Mouse (Mus musculus) midbrain, embryonic 13.5 days (tissue): ENCODE results near the gene B3gat3. TPM values are rescaled to one million over a fixed set of nuclear protein-coding genes. Genes with fewer than 3 reads are reported as not detected.
A peak's percentile ranks its signal among the peaks of the same experiment; 100 is the strongest.

Experiments used
- ATAC-seq: fragments of 200-750 bp; cut with Nextera tagmentation; 2 replicates; pipeline ENCODE4 v1.8.0; 2017; ENCODE audit warnings: mild to moderate bottlenecking, moderate TSS enrichment, moderate library complexity
- H3K27ac ChIP-seq: fragments of 300-500 bp; sonication (generic); 2 replicates; pipeline ENCODE4 v1.5.1; 2015; ENCODE audit warnings: inconsistent platforms, mild to moderate bottlenecking, moderate library complexity
- H3K27me3 ChIP-seq: fragments of 300-500 bp; sonication (generic); 2 replicates; pipeline ENCODE4 v1.6.1; 2015; ENCODE audit warnings: mild to moderate bottlenecking, inconsistent platforms
- H3K36me3 ChIP-seq: fragments of 300-500 bp; sonication (generic); 2 replicates; pipeline ENCODE4 v1.6.1; 2015; ENCODE audit warnings: mild to moderate bottlenecking, inconsistent platforms
- H3K4me1 ChIP-seq: fragments of 300-500 bp; sonication (generic); replicated peaks from 2 replicates; pipeline ENCODE4 v1.6.1; 2015; ENCODE audit warnings: inconsistent platforms
- H3K4me2 ChIP-seq: fragments of 300-500 bp; sonication (generic); replicated peaks from 2 replicates; pipeline ENCODE4 v1.6.1; 2015; ENCODE audit warnings: moderate library complexity, mild to moderate bottlenecking, inconsistent platforms
- H3K4me3 ChIP-seq: fragments of 300-500 bp; sonication (generic); replicated peaks from 2 replicates; pipeline ENCODE4 v1.5.1; 2015; ENCODE audit warnings: mild to moderate bottlenecking, inconsistent platforms
- H3K9ac ChIP-seq: fragments of 300-500 bp; sonication (generic); replicated peaks from 2 replicates; pipeline ENCODE4 v1.6.1; 2015; ENCODE audit warnings: mild to moderate bottlenecking, inconsistent platforms
- H3K9me3 ChIP-seq: fragments of 300-500 bp; sonication (generic); 2 replicates; pipeline ENCODE4 v1.6.1; 2016; ENCODE audit warnings: mild to moderate bottlenecking, inconsistent platforms
- WGBS: fragments of 180-500 bp; shearing (Covaris S2); methylation state at CpG from one replicate; pipeline ENCODE4 v1.1.7; 2015; 5-methylcytosine and 5-hydroxymethylcytosine counted together
- polyA plus RNA-seq: library from polyadenylated mRNA; unstranded; fragments of >200 nt; fragmentation: Nextera tagmentation; extraction: Ambion mirVana; gene quantifications from 2 replicates; pipeline ENCODE4 v1.2.1, GENCODE M21; 2015

B3gat3 gene
- polyA plus RNA-seq, 1 experiment from 2014 or later = 89.5 TPM

DNA sequence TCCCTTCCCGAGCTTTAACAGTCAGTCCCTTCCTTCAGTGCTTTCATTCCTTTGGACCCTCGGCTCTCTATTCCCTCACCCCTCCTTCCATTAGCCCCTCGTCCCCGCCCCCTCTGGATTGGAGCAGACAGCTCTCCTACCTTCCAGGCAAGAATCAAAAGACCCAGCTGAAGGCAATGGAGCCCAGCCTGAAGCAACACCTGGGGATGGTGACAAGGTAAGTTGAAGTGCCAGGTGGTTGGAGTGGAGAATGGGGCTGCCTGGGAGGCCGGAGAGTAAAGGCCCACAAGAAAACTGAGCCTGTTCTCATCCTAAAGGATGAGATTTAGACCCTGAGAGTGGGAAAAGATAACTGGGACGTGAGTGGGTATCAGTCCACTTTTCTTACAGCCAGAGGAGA is 11.6 kb upstream of the B3gat3 start:
- WGBS = 91% methylated on average over 6 of the region's 6 CpGs
- H3K36me3 ChIP-seq = peaks cover 96% of the 10 kb centered on the region
- ATAC-seq = no peak
- no peaks in the 10 kb centered on the region for H3K9me3 ChIP-seq
- H3K4me3 ChIP-seq = no peak overlapping the region
- H3K4me1 ChIP-seq = no peaks in the 10 kb centered on the region
- no peak overlapping the region for H3K4me2 ChIP-seq
- H3K27ac ChIP-seq = no peak overlapping the region
- no peak overlapping the region for H3K9ac ChIP-seq
- no peaks in the 10 kb centered on the region for H3K27me3 ChIP-seq

DNA sequence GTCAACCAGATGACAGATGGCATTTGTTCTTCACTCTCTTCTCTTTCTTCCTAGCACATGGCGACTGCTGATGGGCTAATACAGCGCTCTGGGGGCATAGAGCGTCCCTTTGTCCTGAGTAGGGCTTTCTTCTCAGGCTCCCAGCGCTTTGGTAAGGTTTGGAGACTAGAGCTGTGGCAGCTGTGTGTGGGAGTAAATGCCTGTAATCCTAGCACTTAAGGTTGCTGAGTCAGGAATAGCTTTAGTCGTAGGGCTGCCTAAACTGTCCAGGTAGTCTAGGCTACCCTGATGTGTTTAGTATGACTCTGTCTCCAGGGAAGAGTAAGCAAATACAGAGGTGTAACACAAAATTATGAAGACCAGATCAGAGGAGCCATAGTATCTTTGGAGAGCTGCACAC is 8.4 kb upstream of the B3gat3 start:
- no peak overlapping the region for H3K4me2 ChIP-seq
- H3K4me3 ChIP-seq = no peak overlapping the region
- H3K36me3 ChIP-seq = peaks cover 100% of the 10 kb centered on the region
- no peak for ATAC-seq
- no peak overlapping the region for H3K9ac ChIP-seq
- no peaks in the 10 kb centered on the region for H3K9me3 ChIP-seq
- H3K27ac ChIP-seq = no peak overlapping the region
- no peaks in the 10 kb centered on the region for H3K4me1 ChIP-seq
- H3K27me3 ChIP-seq = no peaks in the 10 kb centered on the region
- 95% methylated on average over 5 of the region's 5 CpGs for WGBS

DNA sequence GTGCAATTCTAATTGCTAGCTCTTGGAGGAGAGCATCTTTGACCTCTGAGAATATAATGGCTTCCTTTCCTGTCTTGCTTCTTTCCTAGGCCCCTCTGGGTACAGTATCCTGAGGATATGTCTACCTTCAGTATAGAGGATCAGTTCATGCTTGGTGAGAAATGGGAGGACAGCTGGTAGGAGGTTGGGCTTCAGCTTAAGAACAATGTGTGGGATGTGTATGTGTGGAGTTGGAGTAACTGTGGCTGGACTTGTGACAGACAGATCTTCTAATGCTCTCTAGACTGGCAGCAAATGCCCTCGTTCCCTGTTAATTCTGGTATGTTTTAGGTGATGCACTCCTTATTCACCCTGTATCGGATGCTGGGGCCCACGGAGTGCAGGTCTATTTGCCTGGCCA is 6.0 kb upstream of the B3gat3 start:
- no peak overlapping the region for H3K9ac ChIP-seq
- H3K4me2 ChIP-seq = no peak overlapping the region
- no peak for ATAC-seq
- H3K4me3 ChIP-seq = no peak overlapping the region
- H3K9me3 ChIP-seq = no peaks in the 10 kb centered on the region
- no peak overlapping the region for H3K27ac ChIP-seq
- peaks cover 79% of the 10 kb centered on the region for H3K36me3 ChIP-seq
- H3K4me1 ChIP-seq = no peaks in the 10 kb centered on the region
- no peaks in the 10 kb centered on the region for H3K27me3 ChIP-seq
- 98% methylated on average over 3 of the region's 3 CpGs for WGBS

DNA sequence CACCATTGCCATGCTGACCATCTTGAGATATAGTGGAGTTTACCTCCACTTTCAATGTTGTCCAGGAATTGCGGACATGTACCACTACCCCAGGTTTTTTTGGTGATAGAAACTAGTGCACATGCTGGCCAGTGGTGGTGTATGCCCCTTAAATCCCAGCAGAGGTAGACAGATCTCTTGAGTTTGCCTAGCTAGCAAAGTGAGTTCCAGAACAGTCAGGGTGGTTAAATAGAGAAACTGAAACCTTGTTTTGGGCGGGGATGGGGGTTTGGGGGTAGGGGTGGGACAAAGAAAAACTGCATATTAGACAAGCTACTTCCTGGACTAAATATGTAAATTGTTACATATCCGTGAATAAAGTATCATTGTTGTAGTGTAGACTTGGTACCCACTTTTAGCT is 1.2 kb upstream of the B3gat3 start:
- no peaks in the 10 kb centered on the region for H3K9me3 ChIP-seq
- no peak for ATAC-seq
- no peak overlapping the region for H3K27ac ChIP-seq
- H3K4me2 ChIP-seq = no peak overlapping the region
- no peak overlapping the region for H3K4me3 ChIP-seq
- WGBS = 93% methylated on average over 3 of the region's 3 CpGs
- H3K4me1 ChIP-seq = peaks cover 11% of the 10 kb centered on the region
- H3K9ac ChIP-seq = no peak overlapping the region
- H3K36me3 ChIP-seq = peaks cover 31% of the 10 kb centered on the region
- H3K27me3 ChIP-seq = no peaks in the 10 kb centered on the region

DNA sequence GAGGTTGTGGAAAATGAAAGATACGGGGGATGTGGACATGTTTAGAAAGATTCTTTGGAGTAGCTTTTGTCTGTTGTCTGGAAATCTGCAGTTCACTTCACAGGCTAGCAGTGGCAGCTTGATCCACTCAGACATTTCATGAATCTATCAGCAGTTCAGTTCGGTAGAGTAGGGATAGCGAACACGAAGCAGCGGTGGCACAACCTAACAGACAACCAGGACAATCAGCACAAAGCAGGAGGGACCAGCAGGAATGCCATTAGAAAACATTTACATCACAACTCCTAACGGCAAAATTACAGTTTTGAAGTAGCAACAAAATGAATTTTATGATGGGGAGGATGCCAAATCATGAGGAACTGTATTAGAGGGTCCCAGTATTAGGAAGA is 496 bp upstream of the B3gat3 start:
- Histone ChIP-seq H3K4me2 (peak overlapping the region; percentile 87), H3K9ac (peak overlapping the region; percentile 86; the same call in 1 of the 2 replicates)

DNA sequence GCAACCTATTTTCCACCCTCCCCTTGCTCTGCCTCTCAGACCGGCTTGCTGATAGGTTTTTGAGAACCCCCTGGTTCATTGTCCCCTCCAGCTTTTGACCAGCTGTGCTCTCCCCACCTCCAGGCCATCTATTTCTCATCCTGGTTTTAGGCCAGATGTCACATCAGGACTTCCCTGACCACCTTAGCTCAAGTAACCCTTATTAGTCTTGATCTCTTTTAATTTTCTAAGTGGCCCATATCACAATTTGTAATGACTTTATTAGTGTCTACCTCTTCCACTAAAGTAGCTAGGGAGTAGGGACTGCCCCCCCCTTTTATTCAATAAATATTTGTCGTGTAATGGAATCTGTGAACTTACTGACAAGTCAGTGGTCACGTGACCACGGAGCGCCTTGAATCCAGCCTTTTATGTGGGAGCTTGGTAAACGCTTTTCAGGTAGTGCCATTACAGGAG is 690 bp downstream of the B3gat3 start:
- H3K36me3 ChIP-seq = peaks cover 19% of the 10 kb centered on the region
- 3% methylated on average over 6 of the region's 6 CpGs for WGBS
- peak overlapping the region; percentile 87 for H3K4me2 ChIP-seq
- H3K9me3 ChIP-seq = no peaks in the 10 kb centered on the region
- peak overlapping the region; percentile 86 for H3K9ac ChIP-seq
- peak overlapping the region; percentile 91 for H3K4me3 ChIP-seq
- H3K4me1 ChIP-seq = peaks cover 11% of the 10 kb centered on the region
- no peak for ATAC-seq
- no peaks in the 10 kb centered on the region for H3K27me3 ChIP-seq
- H3K27ac ChIP-seq = peak overlapping the region; percentile 89

More for the DNA sequence above, 496 bp upstream of the B3gat3 start:
- H3K36me3 ChIP-seq = peaks cover 25% of the 10 kb centered on the region
- ATAC-seq = no peak
- H3K4me1 ChIP-seq = peaks cover 11% of the 10 kb centered on the region
- WGBS = 73% methylated on average over 6 of the region's 6 CpGs
- no peaks in the 10 kb centered on the region for H3K9me3 ChIP-seq
- H3K4me3 ChIP-seq = peak overlapping the region; percentile 91
- peak overlapping the region; percentile 89 for H3K27ac ChIP-seq
- H3K27me3 ChIP-seq = no peaks in the 10 kb centered on the region

DNA sequence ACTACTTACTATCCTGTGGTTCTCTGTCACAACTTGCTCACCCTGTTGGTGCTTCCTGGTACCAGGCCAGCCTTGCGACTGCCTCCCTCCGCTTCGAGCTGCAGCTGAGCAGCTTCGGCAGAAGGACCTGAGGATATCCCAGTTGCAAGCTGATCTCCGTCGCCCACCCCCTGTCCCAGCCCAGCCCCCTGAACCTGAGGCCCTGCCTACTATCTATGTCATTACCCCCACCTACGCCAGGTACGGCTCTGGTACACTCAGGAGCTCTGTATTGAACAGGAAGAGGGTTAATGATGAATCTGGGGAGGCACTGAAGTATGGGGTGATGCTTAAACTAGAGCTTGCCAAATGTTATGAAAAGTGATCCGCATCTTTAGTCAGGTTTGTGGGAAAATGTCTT is 1.6 kb downstream of the B3gat3 start:
- Histone ChIP-seq H3K4me2 (peak overlapping the region; percentile 87; the same call in 1 of the 2 replicates), H3K9ac (0 out of 2 replicates have a peak overlapping the region, but pooled peaks have one; percentile 28), H3K27ac (no peak overlapping the region), H3K27me3 (no peaks in the 10 kb centered on the region), H3K4me1 (peaks cover 11% of the 10 kb centered on the region), H3K36me3 (peaks cover 19% of the 10 kb centered on the region), H3K9me3 (no peaks in the 10 kb centered on the region), H3K4me3 (peak overlapping the region; percentile 91; the same call in 1 of the 2 replicates)
- ATAC-seq = no peak
- WGBS = 86% methylated on average over 9 of the region's 9 CpGs

- 72% methylated on average over 2 of the region's 2 CpGs for WGBS
- H3K9me3 ChIP-seq = no peaks in the 10 kb centered on the region
- ATAC-seq = no peak
- peaks cover 23% of the 10 kb centered on the region for H3K4me1 ChIP-seq
- no peak overlapping the region for H3K9ac ChIP-seq
- H3K36me3 ChIP-seq = peaks cover 25% of the 10 kb centered on the region
- no peak overlapping the region for H3K27ac ChIP-seq
- no peak overlapping the region for H3K4me3 ChIP-seq
- H3K4me2 ChIP-seq = no peak overlapping the region
- H3K27me3 ChIP-seq = peaks cover 14% of the 10 kb centered on the region; the same call in 1 of the 2 replicates
Observed at GRCm38 (mm10) chr19:8926766-8927165, 6.6 kb downstream of the B3gat3 start.

DNA sequence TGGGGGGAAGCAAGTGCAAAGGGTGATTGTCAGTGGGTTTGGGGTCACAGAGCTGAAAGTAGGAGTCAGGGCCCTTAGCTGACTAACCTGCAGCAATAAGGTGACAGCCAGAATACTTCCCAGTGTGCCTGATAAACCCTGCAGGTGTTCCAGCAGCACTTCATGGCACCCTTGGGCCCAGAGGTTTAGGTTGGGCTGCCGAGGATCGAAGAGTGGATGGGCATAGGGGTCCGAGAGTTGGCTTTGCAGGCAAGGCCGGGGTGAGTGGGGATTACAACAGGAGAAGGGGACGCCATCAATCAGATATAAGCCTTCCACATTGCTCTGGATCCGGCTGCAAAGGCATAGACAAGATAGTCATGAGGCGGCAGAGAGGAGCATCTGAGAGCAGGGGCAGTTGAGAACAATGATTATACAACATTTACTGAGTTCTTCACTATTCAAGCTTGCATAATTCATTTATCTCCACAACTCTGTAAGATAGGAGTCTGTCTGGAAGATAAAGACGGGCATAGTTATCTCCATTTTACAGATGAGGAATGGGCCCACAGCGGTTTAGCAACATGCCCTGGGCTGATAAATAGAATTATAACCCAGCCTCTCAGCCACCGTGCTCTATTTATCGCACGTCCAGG is 7.8 kb downstream of the B3gat3 start:
- 88% methylated on average over 12 of the region's 12 CpGs for WGBS
- Histone ChIP-seq H3K4me2 (no peak overlapping the region), H3K27ac (no peak overlapping the region; the same call in 1 of the 2 replicates), H3K4me1 (peaks cover 21% of the 10 kb centered on the region), H3K4me3 (no peak overlapping the region), H3K27me3 (peaks cover 14% of the 10 kb centered on the region; the same call in 1 of the 2 replicates), H3K36me3 (peaks cover 25% of the 10 kb centered on the region), H3K9me3 (no peaks in the 10 kb centered on the region), H3K9ac (no peak overlapping the region)
- ATAC-seq = no peak

DNA sequence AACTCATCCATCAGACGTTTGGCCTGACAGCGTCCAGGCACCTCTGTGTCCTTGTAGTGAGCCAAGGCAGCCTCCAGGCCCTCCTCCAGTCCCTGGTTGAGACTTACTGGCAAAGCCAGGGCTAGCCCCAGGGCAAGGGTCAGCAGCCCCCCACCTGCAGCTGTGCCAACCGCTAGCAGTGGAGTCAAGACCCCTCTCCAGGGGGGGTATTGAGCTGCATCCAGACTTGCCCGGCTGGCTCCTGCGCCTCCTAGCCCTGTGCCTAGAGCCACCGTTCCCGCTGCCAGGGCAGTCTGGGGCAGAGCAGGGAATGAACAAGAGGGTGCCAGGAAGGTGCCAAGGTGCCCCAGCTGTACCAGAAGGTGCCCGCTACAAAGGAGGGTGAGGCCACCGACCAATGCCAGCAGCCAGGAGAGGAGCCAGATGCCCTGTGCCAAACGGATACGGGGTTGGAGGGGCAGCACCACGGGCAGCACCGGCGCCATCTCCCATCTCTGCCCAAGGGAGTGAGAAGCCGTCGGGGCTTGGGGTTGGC is 8.6 kb downstream of the B3gat3 start:
- H3K9me3 ChIP-seq = no peaks in the 10 kb centered on the region
- H3K36me3 ChIP-seq = peaks cover 25% of the 10 kb centered on the region
- peaks cover 14% of the 10 kb centered on the region; the same call in 1 of the 2 replicates for H3K27me3 ChIP-seq
- H3K4me3 ChIP-seq = peak overlapping the region; percentile 57
- peak; percentile 64 for ATAC-seq
- peak overlapping the region; percentile 78 for H3K4me2 ChIP-seq
- peak overlapping the region; percentile 76 for H3K9ac ChIP-seq
- no peak overlapping the region; the same call in 1 of the 2 replicates for H3K27ac ChIP-seq
- WGBS = 19% methylated on average over 16 of the region's 16 CpGs
- peaks cover 21% of the 10 kb centered on the region for H3K4me1 ChIP-seq

DNA sequence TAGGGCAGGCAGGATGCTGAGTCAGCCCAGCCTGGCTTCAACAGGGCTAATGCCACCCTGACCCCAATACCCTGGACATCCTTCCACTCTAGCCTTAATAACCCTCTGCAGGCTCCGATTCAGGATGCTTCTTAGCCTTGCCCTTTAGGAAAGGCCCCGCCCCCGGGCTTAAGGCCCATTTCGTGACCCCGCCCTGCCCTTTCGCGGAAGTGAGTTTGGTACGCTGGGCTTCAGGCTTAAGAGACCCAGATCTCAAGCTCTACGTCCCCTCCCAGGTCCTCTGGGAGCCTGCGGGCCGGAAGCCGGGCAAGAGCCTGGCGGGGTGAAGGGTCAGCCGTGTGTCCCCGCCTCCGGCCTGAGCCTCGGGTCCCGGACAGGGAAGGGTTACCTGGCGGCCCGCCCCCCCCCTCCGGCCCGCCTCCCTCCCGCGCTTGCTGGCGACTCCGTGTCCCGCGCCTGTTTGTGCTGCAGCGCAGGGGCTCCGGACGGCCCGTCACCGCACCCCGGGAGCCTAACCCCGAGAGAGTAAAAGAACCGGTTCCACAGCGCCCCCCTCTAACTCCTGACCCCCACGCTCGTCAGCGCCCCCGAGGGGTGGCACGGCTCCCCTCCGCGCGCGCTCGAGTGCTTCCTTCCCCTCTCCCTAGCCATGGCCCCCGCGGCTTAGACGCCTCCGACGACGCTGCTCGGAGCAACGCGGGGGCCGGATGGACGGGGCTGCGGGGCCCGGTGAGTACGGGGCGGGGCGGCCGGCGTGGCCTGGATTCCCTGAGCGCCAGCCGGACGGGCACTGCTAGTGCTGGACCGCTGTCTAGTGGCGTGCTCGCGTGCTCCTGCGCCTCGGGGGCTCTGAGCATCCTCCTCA is 9.3 kb downstream of the B3gat3 start, which contains the start of the genes Rom1 and Eml3:
TSS of gene Rom1 (minus strand) at position 133 of the 865 bp plus-strand sequence.
TSS of gene Eml3 (plus strand) at position 329 of the 865 bp plus-strand sequence.
- ATAC-seq = peak; percentile 71
- H3K36me3 ChIP-seq = peaks cover 26% of the 10 kb centered on the region

More for the DNA sequence above, 9.3 kb downstream of the B3gat3 start, which contains the start of the genes Rom1 and Eml3:
- H3K4me3 ChIP-seq = peak within 1 kb of the TSS; percentile 57
- no peaks in the 10 kb centered on the region for H3K9me3 ChIP-seq
- peaks cover 14% of the 10 kb centered on the region; the same call in 1 of the 2 replicates for H3K27me3 ChIP-seq
- H3K4me1 ChIP-seq = peaks cover 21% of the 10 kb centered on the region
- peak within 1 kb of the TSS; percentile 76 for H3K9ac ChIP-seq
- peak within 1 kb of the TSS; percentile 78 for H3K4me2 ChIP-seq
- WGBS = 1% methylated on average over 67 of the region's 74 CpGs
- H3K27ac ChIP-seq = no peak within 1 kb of the TSS; the same call in 1 of the 2 replicates
